Mouse (Mus musculus) ES-E14 (cell line): ENCODE data around the gene Rps18. TPM values are rescaled to one million over a fixed set of nuclear protein-coding genes. Genes with fewer than 3 reads are reported as not detected.

Source experiments
- DNase-seq: peaks from one replicate; pipeline ENCODE4 v3.0.0-alpha.2; 2013; ENCODE audit warnings: low read depth, low spot score
- H3K27ac ChIP-seq: 2 replicates; pipeline ENCODE4 v1.5.1; 2012; ENCODE audit warnings: low read depth, mild to moderate bottlenecking, low read length, moderate library complexity, mixed read lengths; ENCODE audit not compliant: poor library complexity, insufficient read depth, severe bottlenecking
- H3K36me3 ChIP-seq: 2 replicates; pipeline ENCODE4 v1.6.1; 2012; ENCODE audit warnings: mild to moderate bottlenecking, low read length, moderate library complexity, mixed read lengths; ENCODE audit not compliant: control insufficient read depth, poor library complexity, insufficient read depth, severe bottlenecking
- H3K4me1 ChIP-seq, 2 experiments: fragments of 150-350 bp in 1 of 2; sonication (generic) in 1 of 2; 2 replicates each; pipeline ENCODE4 v1.6.1; 2012; ENCODE audit warnings: low read length in 2 of 2, mild to moderate bottlenecking in 1 of 2, mixed read lengths in 1 of 2; ENCODE audit not compliant: control insufficient read depth in 2 of 2, insufficient read depth in 2 of 2, poor library complexity in 1 of 2
- H3K4me3 ChIP-seq, 2 experiments: fragments of 150-350 bp in 1 of 2; sonication (generic) in 1 of 2; 2 replicates each; pipeline ENCODE4 v1.5.1; 2012; ENCODE audit warnings: low read length in 2 of 2, low read depth in 1 of 2, mild to moderate bottlenecking in 1 of 2, mixed read lengths in 1 of 2; ENCODE audit not compliant: insufficient read depth in 1 of 2, poor library complexity in 1 of 2, severe bottlenecking in 1 of 2
- H3K9ac ChIP-seq: 2 replicates; pipeline ENCODE4 v1.6.1; 2012; ENCODE audit warnings: low read depth, mild to moderate bottlenecking, low read length, mixed read lengths; ENCODE audit not compliant: poor library complexity, insufficient read depth, severe bottlenecking
- H3K9me3 ChIP-seq: fragments of 150-350 bp; sonication (generic); 2 replicates; pipeline ENCODE4 v1.6.1; 2012; ENCODE audit warnings: low read depth, mild to moderate bottlenecking, low read length; ENCODE audit not compliant: control insufficient read depth, insufficient read depth
- CHD2 ChIP-seq: IDR thresholded peaks from 2 replicates; pipeline ENCODE4 v1.6.1; 2014; ENCODE audit warnings: mild to moderate bottlenecking, low read depth, low read length, inconsistent platforms
- HCFC1 ChIP-seq: IDR thresholded peaks from 2 replicates; pipeline ENCODE4 v1.6.1; 2012; ENCODE audit warnings: low read length, inconsistent platforms, borderline replicate concordance; ENCODE audit not compliant: insufficient read depth
- MAFK ChIP-seq: IDR thresholded peaks from 2 replicates; pipeline ENCODE4 v1.6.1; 2014; ENCODE audit warnings: mild to moderate bottlenecking, low read depth, low read length, inconsistent platforms; ENCODE audit not compliant: insufficient read depth
- ZC3H11A ChIP-seq: IDR thresholded peaks from 2 replicates; pipeline ENCODE4 v1.6.1; 2012; ENCODE audit warnings: low read depth, mild to moderate bottlenecking, inconsistent platforms, low read length, borderline replicate concordance
- ZNF384 ChIP-seq: IDR thresholded peaks from 2 replicates; pipeline ENCODE4 v1.6.1; 2012; ENCODE audit warnings: low read depth, low read length, inconsistent platforms
- in situ Hi-C, 2 experiments: fragments of 600-800 bp; cut with MboI; formaldehyde crosslinking; loops; one replicate each; pipeline ENCODE4 v1.15.1; 2025; ENCODE audit warnings: low sequenced_read_pairs in 2 of 2, inconsistent platforms in 1 of 2; ENCODE audit not compliant: unreplicated experiment in 2 of 2
- total RNA-seq: library from RNA; depleted of rRNA; stranded (reverse); fragments of 300-350 nt; gene quantifications from 2 replicates; pipeline ENCODE4 v1.2.3, GENCODE M21; 2012

The Rps18 gene
- total RNA-seq, 1 experiment: 4,706 TPM

DNA sequence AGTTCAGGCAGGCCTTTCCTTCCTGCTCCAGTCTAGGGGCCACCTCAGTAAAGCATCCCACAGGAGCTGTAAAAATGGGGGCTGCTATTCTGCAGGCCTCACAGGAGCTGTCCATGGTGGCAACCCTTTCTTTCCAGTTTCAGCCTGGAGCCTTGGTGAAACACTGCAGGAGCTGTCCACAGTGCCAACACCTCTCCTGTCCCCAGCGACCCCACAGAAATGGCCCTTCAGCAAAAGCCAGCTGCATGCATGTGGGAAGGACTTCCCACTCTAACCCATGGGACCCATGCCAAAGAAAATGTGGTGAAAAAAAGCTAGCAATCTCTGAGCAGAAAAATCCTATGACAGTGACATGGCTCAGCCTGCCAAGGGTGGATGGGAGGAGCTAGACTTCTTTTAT lies 16.9 kb upstream of the Rps18 start:
- H3K9ac ChIP-seq: no peak overlapping the region
- no peaks in the 10 kb centered on the region; a peak in 1 of 4 replicates for H3K4me1 ChIP-seq
- in situ Hi-C loops: no loop called here
- H3K9me3 ChIP-seq: no peaks in the 10 kb centered on the region
- no peak overlapping the region for H3K4me3 ChIP-seq
- no peaks in the 10 kb centered on the region; the same call in 1 of the 2 replicates for H3K36me3 ChIP-seq
- no peak for DNase-seq
- TF ChIP-seq ZNF384 (no peak), HCFC1 (no peak), MAFK (no peak)
- no peak overlapping the region for H3K27ac ChIP-seq

GRCm38 (mm10) chr17:33969394-33969793 lies 13.6 kb upstream of the Rps18 start:
- Histone ChIP-seq H3K4me1 (no peaks in the 10 kb centered on the region), H3K27ac (no peak overlapping the region), H3K9ac (no peak overlapping the region), H3K4me3 (no peak overlapping the region), H3K36me3 (peaks cover 13% of the 10 kb centered on the region; the same call in 1 of the 2 replicates), H3K9me3 (no peaks in the 10 kb centered on the region)
- DNase-seq: no peak
- in situ Hi-C loops: no loop called here
- TF ChIP-seq MAFK: no peak
- TF ChIP-seq ZC3H11A: no peak
- TF ChIP-seq CHD2: no peak
- no peak for TF ChIP-seq ZNF384
- TF ChIP-seq HCFC1: no peak

DNA sequence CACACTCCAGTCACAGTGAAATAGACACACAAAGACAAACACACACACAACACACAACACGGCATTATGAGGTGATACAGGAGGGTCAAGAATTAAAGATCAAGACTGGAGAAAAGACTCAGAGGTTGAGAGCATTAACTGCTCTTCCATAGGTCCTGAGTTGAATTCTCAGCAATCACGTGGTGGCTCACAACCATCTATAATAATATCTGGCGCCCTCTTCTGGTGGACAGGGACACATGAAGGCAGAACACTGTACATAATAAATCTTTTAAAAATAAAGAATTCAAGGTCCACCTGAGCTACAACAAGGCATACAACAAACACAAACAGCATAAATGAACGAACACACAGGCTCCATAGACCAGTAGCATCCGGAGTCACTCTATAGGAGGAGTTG lies 13.1 kb upstream of the Rps18 start:
- H3K27ac ChIP-seq: no peak overlapping the region
- peak; percentile 81 for DNase-seq
- H3K4me1 ChIP-seq: no peaks in the 10 kb centered on the region
- no peak overlapping the region for H3K4me3 ChIP-seq
- in situ Hi-C loops: no loop called here
- no peak for TF ChIP-seq CHD2
- TF ChIP-seq ZC3H11A: no peak
- no peak for TF ChIP-seq ZNF384
- no peak for TF ChIP-seq MAFK
- no peak for TF ChIP-seq HCFC1
- H3K36me3 ChIP-seq: peaks cover 13% of the 10 kb centered on the region; the same call in 1 of the 2 replicates
- H3K9me3 ChIP-seq: no peaks in the 10 kb centered on the region
- H3K9ac ChIP-seq: peak overlapping the region; percentile 33; the same call in 1 of the 2 replicates

- no peaks in the 10 kb centered on the region for H3K9me3 ChIP-seq
- no peak overlapping the region for H3K27ac ChIP-seq
- peaks cover 13% of the 10 kb centered on the region; the same call in 1 of the 2 replicates for H3K36me3 ChIP-seq
- in situ Hi-C loops: no loop called here
- TF ChIP-seq ZC3H11A (peak; percentile 8; the same call in 1 of the 2 replicates), HCFC1 (no peak)
- peak; percentile 81 for DNase-seq
- no peak overlapping the region for H3K4me3 ChIP-seq
- no peaks in the 10 kb centered on the region for H3K4me1 ChIP-seq
- peak overlapping the region; percentile 33; the same call in 1 of the 2 replicates for H3K9ac ChIP-seq
Observed at GRCm38 (mm10) chr17:33968489-33968888, 12.7 kb upstream of the Rps18 start.

- DNase-seq: no peak
- in situ Hi-C loops: no loop called here
- no peaks in the 10 kb centered on the region for H3K4me1 ChIP-seq
- H3K4me3 ChIP-seq: no peak overlapping the region
- no peak overlapping the region for H3K9ac ChIP-seq
- no peak for TF ChIP-seq ZC3H11A
- TF ChIP-seq HCFC1: no peak
- no peak for TF ChIP-seq CHD2
- TF ChIP-seq MAFK: no peak
- no peak for TF ChIP-seq ZNF384
- H3K36me3 ChIP-seq: peaks cover 31% of the 10 kb centered on the region; the same call in 1 of the 2 replicates
- H3K9me3 ChIP-seq: no peaks in the 10 kb centered on the region
- H3K27ac ChIP-seq: no peak overlapping the region
Observed at GRCm38 (mm10) chr17:33965846-33966550, 10.2 kb upstream of the Rps18 start.
